Mouse (Mus musculus): ENCODE results near the gene Sez6l2. TPM values are rescaled to one million over a fixed set of nuclear protein-coding genes. Genes with fewer than 3 reads are reported as not detected.
A peak's percentile ranks its signal among the peaks of the same experiment; 100 is the strongest.
"Not testable (repeated sequence)": the region's sequence is repeated elsewhere in the genome, so short reads cannot be mapped to it uniquely, and the experiment has no call there.

Sez6l2 gene
- 1.6 and 2.6 TPM in 2 replicates for polyA plus RNA-seq (2012; ENCODE audit: insufficient read depth, insufficient read length, missing spikeins)

GRCm38 (mm10) chr7:126949793-126950646 is at the start of gene Sez6l2:
TSS of gene Sez6l2 (plus strand) at chr7:126950563.
- H3K4me3 ChIP-seq (ENCODE audit: insufficient read depth, low read length), result peak within 1 kb of the TSS; percentile 59
- H3K4me1 ChIP-seq (ENCODE audit: control insufficient read depth, insufficient read depth, low read length), result peaks cover 15% of the 10 kb centered on the region
- TF ChIP-seq POLR2A (IDR thresholded peaks at IDR 0.05; ENCODE audit: borderline replicate concordance, low read depth, low read length), result no peak
- no peak for TF ChIP-seq CTCF (IDR thresholded peaks at IDR 0.05; ENCODE audit: low read depth, low read length)
- H3K27ac ChIP-seq (ENCODE audit: insufficient read depth, low read depth, low read length), result no peak within 1 kb of the TSS

GRCm38 (mm10) chr7:126905590-126905989 is 44.8 kb upstream of the Sez6l2 start:
- TF ChIP-seq POLR2A (IDR thresholded peaks at IDR 0.05; ENCODE audit: borderline replicate concordance, low read depth, low read length) (no peak), CTCF (IDR thresholded peaks at IDR 0.05; ENCODE audit: low read depth, low read length) (no peak)
- Histone ChIP-seq H3K27ac (ENCODE audit: insufficient read depth, low read depth, low read length) (no peak overlapping the region), H3K4me1 (ENCODE audit: control insufficient read depth, insufficient read depth, low read length) (peaks cover 8% of the 10 kb centered on the region; the same call in 1 of the 2 replicates), H3K4me3 (ENCODE audit: insufficient read depth, low read length) (no peak overlapping the region)

- Histone ChIP-seq H3K27ac (ENCODE audit: insufficient read depth, low read depth, low read length) (no peak overlapping the region), H3K4me1 (ENCODE audit: control insufficient read depth, insufficient read depth, low read length) (peaks cover 4% of the 10 kb centered on the region; the same call in 1 of the 2 replicates), H3K4me3 (ENCODE audit: insufficient read depth, low read length) (no peak overlapping the region)
- no peak for TF ChIP-seq CTCF (IDR thresholded peaks at IDR 0.05; ENCODE audit: low read depth, low read length)
- no peak for TF ChIP-seq POLR2A (IDR thresholded peaks at IDR 0.05; ENCODE audit: borderline replicate concordance, low read depth, low read length)
Measured at GRCm38 (mm10) chr7:126914844-126915243, 35.5 kb upstream of the Sez6l2 start.

GRCm38 (mm10) chr7:126918356-126918755 is 32.0 kb upstream of the Sez6l2 start:
- H3K4me3 ChIP-seq (ENCODE audit: insufficient read depth, low read length); H3K27ac ChIP-seq (ENCODE audit: insufficient read depth, low read depth, low read length); H3K4me1 ChIP-seq (ENCODE audit: control insufficient read depth, insufficient read depth, low read length): not testable (repeated sequence)

GRCm38 (mm10) chr7:126919973-126920372 is 30.4 kb upstream of the Sez6l2 start:
- no peak overlapping the region for H3K27ac ChIP-seq (ENCODE audit: insufficient read depth, low read depth, low read length)
- H3K4me3 ChIP-seq (ENCODE audit: insufficient read depth, low read length), result no peak overlapping the region
- TF ChIP-seq CTCF (IDR thresholded peaks at IDR 0.05; ENCODE audit: low read depth, low read length), result no peak
- no peak for TF ChIP-seq POLR2A (IDR thresholded peaks at IDR 0.05; ENCODE audit: borderline replicate concordance, low read depth, low read length)
- no peaks in the 10 kb centered on the region for H3K4me1 ChIP-seq (ENCODE audit: control insufficient read depth, insufficient read depth, low read length)

- Histone ChIP-seq H3K4me1 (ENCODE audit: control insufficient read depth, insufficient read depth, low read length) (no peaks in the 10 kb centered on the region), H3K4me3 (ENCODE audit: insufficient read depth, low read length) (no peak overlapping the region), H3K27ac (ENCODE audit: insufficient read depth, low read depth, low read length) (no peak overlapping the region)
Measured at GRCm38 (mm10) chr7:126921563-126921962, 28.8 kb upstream of the Sez6l2 start.

GRCm38 (mm10) chr7:126922624-126923060 is 27.7 kb upstream of the Sez6l2 start, which contains the start of gene Tmem219:
TSS of gene Tmem219 (minus strand) at chr7:126922917.
- Histone ChIP-seq H3K4me3 (ENCODE audit: insufficient read depth, low read length) (no peak within 1 kb of the TSS), H3K4me1 (ENCODE audit: control insufficient read depth, insufficient read depth, low read length) (no peaks in the 10 kb centered on the region), H3K27ac (ENCODE audit: insufficient read depth, low read depth, low read length) (no peak within 1 kb of the TSS)
- no peak for TF ChIP-seq POLR2A (IDR thresholded peaks at IDR 0.05; ENCODE audit: borderline replicate concordance, low read depth, low read length)
- no peak for TF ChIP-seq CTCF (IDR thresholded peaks at IDR 0.05; ENCODE audit: low read depth, low read length)

More at GRCm38 (mm10) chr7:126921563-126921962, 28.8 kb upstream of the Sez6l2 start:
- no peak for TF ChIP-seq POLR2A (IDR thresholded peaks at IDR 0.05; ENCODE audit: borderline replicate concordance, low read depth, low read length)
- no peak for TF ChIP-seq CTCF (IDR thresholded peaks at IDR 0.05; ENCODE audit: low read depth, low read length)

- Histone ChIP-seq H3K4me1 (ENCODE audit: control insufficient read depth, insufficient read depth, low read length) (peaks cover 4% of the 10 kb centered on the region; the same call in 1 of the 2 replicates), H3K27ac (ENCODE audit: insufficient read depth, low read depth, low read length) (no peak overlapping the region), H3K4me3 (ENCODE audit: insufficient read depth, low read length) (no peak overlapping the region)
- TF ChIP-seq POLR2A (IDR thresholded peaks at IDR 0.05; ENCODE audit: borderline replicate concordance, low read depth, low read length) (no peak), CTCF (IDR thresholded peaks at IDR 0.05; ENCODE audit: low read depth, low read length) (no peak)
Measured at GRCm38 (mm10) chr7:126923999-126924398, 26.4 kb upstream of the Sez6l2 start.

- Histone ChIP-seq H3K4me3 (ENCODE audit: insufficient read depth, low read length) (no peak overlapping the region), H3K27ac (ENCODE audit: insufficient read depth, low read depth, low read length) (no peak overlapping the region), H3K4me1 (ENCODE audit: control insufficient read depth, insufficient read depth, low read length) (peaks cover 10% of the 10 kb centered on the region; the same call in 1 of the 2 replicates)
- TF ChIP-seq POLR2A (IDR thresholded peaks at IDR 0.05; ENCODE audit: borderline replicate concordance, low read depth, low read length) (no peak), CTCF (IDR thresholded peaks at IDR 0.05; ENCODE audit: low read depth, low read length) (no peak)
Measured at GRCm38 (mm10) chr7:126926299-126926698, 24.1 kb upstream of the Sez6l2 start.

- peaks cover 10% of the 10 kb centered on the region for H3K4me1 ChIP-seq (ENCODE audit: control insufficient read depth, insufficient read depth, low read length)
- H3K4me3 ChIP-seq (ENCODE audit: insufficient read depth, low read length), result peak within 1 kb of the TSS; percentile 100
- no peak for TF ChIP-seq CTCF (IDR thresholded peaks at IDR 0.05; ENCODE audit: low read depth, low read length)
- TF ChIP-seq POLR2A (IDR thresholded peaks at IDR 0.05; ENCODE audit: borderline replicate concordance, low read depth, low read length), result no peak
- H3K27ac ChIP-seq (ENCODE audit: insufficient read depth, low read depth, low read length), result peak within 1 kb of the TSS; percentile 33
Measured at GRCm38 (mm10) chr7:126928384-126929037, 21.9 kb upstream of the Sez6l2 start, which contains the start of gene Kctd13. TSS of gene Kctd13 (plus strand) at chr7:126928879.
